Mouse (Mus musculus): ENCODE data around the gene Olfr175-ps1. TPM values are rescaled to one million over a fixed set of nuclear protein-coding genes. Genes with fewer than 3 reads are reported as not detected.

Olfr175-ps1 gene
- polyA plus RNA-seq (2012; rRNA removed), result not detected in 2 replicates

DNA sequence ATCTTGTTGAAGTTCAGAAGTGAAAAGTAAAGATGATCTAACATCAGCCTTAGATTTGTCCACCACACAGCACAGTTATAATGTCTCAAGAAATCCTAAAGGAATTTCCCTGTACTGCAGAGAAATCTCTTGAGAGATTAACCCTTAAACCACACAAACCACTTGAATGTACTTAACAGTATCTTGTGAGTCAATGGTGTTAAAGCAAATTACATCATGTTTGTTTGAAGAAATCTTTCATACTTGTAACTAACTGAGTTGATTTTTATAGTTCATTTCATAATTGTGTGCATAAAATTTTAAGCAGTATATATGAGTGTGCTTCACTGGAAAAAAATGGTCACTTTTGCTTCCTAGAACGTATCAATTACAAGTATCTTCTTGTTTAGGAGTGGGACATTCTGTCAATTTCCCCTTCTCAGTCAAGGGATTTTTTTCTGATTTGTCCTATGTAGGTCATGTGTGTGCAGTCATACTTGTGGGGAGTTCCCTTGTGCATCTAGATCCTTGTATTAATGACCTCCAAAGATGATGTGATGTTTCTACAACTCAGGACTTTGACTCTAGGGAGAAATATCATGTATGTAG lies at the start of gene Olfr175-ps1:
Olfr175-ps1 (minus strand) TSS at position 51 of the 588 bp plus-strand sequence.

DNA sequence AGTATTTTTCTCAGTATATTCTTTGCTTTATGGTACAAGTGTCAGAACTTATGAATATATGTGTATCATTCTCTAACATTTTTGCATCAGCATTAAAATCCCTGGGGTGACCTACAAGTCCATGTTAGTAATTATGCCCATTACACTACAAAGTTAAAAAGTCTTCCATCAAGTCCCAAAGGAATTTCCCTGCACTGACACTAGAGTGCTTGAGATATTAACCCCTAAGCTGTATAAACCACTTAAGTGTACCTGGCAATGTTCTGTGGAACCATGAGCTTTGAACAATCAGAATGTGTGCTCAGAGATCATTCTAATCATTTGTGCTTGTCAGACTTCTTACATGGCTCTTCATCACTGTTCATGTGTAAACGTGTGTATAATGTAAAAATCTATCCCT lies 48.1 kb upstream of the Olfr175-ps1 start, which contains the start of gene Olfr177:
Olfr177 (minus strand) TSS at position 101 of the 400 bp plus-strand sequence.

DNA sequence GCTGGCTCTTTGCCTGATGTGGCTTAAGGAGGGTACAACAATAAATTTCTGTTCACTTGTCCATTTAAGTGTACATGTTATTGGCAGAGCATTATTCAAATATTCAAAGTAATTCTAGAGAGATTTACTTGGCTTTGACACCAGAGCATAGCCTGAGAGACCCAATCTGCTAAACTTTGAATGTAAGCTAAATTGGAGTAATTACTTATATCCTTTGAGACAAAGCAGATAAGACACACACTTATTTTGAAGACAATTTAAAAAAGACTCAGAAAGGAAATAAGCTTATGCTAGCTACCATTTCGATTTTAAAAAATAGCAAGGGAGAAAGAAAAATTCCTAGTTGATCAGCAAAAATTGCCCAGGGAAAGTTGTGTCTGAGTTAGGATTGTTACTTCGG lies 26.4 kb downstream of the Olfr175-ps1 start, which contains the start of gene Olfr173:
Olfr173 (minus strand) TSS at position 101 of the 400 bp plus-strand sequence.

Other genes starting within 250 kb of the Olfr175-ps1 start
- gene Gm813, start 209.8 kb downstream of the Olfr175-ps1 start, polyA plus RNA-seq (2012; rRNA removed), result not detected in 2 replicates
- not detected in 2 replicates for gene E330017A01Rik, start 188.0 kb downstream of the Olfr175-ps1 start, polyA plus RNA-seq (2012; rRNA removed)
- 16.5 and 18.2 TPM in 2 replicates for gene Cpox, start 156.5 kb downstream of the Olfr175-ps1 start, polyA plus RNA-seq (2012; rRNA removed)
- not detected in 2 replicates for gene Gpr15, start 107.7 kb downstream of the Olfr175-ps1 start, polyA plus RNA-seq (2012; rRNA removed)
- gene Cldnd1, start 98.9 kb downstream of the Olfr175-ps1 start, polyA plus RNA-seq (2012; rRNA removed), result 35.9 and 41.6 TPM in 2 replicates
- gene Olfr172, start 63.6 kb downstream of the Olfr175-ps1 start, polyA plus RNA-seq (2012; rRNA removed), result not detected in 2 replicates
- not detected in 2 replicates for gene Olfr173, start 26.5 kb downstream of the Olfr175-ps1 start, polyA plus RNA-seq (2012; rRNA removed)
- gene Olfr177, start 48.0 kb upstream of the Olfr175-ps1 start, polyA plus RNA-seq (2012; rRNA removed), result not detected in 2 replicates
- not detected in 2 replicates for gene Olfr178, start 65.3 kb upstream of the Olfr175-ps1 start, polyA plus RNA-seq (2012; rRNA removed)
- gene Olfr181, start 102.0 kb upstream of the Olfr175-ps1 start, polyA plus RNA-seq (2012; rRNA removed), result not detected in 2 replicates
- not detected in 2 replicates for gene Olfr180, start 102.6 kb upstream of the Olfr175-ps1 start, polyA plus RNA-seq (2012; rRNA removed)
- gene Olfr183, start 168.6 kb upstream of the Olfr175-ps1 start, polyA plus RNA-seq (2012; rRNA removed), result not detected in 2 replicates
- gene Olfr186, start 203.5 kb upstream of the Olfr175-ps1 start, polyA plus RNA-seq (2012; rRNA removed), result not detected in 2 replicates
- not detected in 2 replicates for gene Olfr187, start 213.0 kb upstream of the Olfr175-ps1 start, polyA plus RNA-seq (2012; rRNA removed)

All from stomach, adult 2 months (tissue).